Mouse (Mus musculus) layer of hippocampus, adult 18-20 months (tissue): ENCODE measurements around the gene Acr. TPM values are rescaled to one million over a fixed set of nuclear protein-coding genes. Genes with fewer than 3 reads are reported as not detected.

ENCODE experiments used
- DNase-seq, 2 experiments: peaks; one replicate each; pipeline ENCODE4 v3.0.0; 2022; ENCODE audit warnings: low spot score in 2 of 2
- total RNA-seq, 2 experiments: library from RNA; stranded (reverse); gene quantifications; 2 replicates each; pipeline ENCODE4 v1.2.3; 2021

Acr gene
- total RNA-seq, 2 experiments from 2014 or later = 0.66 to 1.0 TPM

GRCm38 (mm10) chr15:89547824-89548601, 20.1 kb upstream of the Acr start:
- DNase-seq = no peak

GRCm38 (mm10) chr15:89548837-89549236, 19.3 kb upstream of the Acr start:
- DNase-seq = no peak

GRCm38 (mm10) chr15:89550506-89550905, 17.6 kb upstream of the Acr start:
- DNase-seq = no peak

- no peak for DNase-seq
Observed at GRCm38 (mm10) chr15:89551733-89552132, 16.4 kb upstream of the Acr start.

DNA sequence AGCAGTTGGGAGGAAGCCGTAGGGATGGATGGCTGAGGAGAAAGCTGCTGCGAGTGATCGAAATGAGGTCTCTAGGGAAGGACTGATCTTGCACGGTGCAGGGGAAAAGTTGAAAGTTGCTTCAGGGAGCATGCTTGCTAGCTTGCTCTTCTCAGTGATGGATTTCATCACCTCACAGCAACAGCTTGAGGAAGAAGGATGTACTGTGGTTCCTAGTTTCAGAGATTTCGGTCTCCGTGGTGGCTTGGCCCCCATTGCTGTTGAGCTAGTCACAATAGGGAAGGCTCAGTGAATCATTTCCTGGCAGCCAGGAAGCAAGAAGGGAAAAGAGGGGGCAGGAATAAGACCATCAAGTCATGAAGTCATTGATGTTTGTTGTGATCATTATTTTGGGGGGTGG, 12.5 kb upstream of the Acr start:
- DNase-seq = no peak

GRCm38 (mm10) chr15:89556401-89557178, 11.5 kb upstream of the Acr start:
- no peak for DNase-seq

DNA sequence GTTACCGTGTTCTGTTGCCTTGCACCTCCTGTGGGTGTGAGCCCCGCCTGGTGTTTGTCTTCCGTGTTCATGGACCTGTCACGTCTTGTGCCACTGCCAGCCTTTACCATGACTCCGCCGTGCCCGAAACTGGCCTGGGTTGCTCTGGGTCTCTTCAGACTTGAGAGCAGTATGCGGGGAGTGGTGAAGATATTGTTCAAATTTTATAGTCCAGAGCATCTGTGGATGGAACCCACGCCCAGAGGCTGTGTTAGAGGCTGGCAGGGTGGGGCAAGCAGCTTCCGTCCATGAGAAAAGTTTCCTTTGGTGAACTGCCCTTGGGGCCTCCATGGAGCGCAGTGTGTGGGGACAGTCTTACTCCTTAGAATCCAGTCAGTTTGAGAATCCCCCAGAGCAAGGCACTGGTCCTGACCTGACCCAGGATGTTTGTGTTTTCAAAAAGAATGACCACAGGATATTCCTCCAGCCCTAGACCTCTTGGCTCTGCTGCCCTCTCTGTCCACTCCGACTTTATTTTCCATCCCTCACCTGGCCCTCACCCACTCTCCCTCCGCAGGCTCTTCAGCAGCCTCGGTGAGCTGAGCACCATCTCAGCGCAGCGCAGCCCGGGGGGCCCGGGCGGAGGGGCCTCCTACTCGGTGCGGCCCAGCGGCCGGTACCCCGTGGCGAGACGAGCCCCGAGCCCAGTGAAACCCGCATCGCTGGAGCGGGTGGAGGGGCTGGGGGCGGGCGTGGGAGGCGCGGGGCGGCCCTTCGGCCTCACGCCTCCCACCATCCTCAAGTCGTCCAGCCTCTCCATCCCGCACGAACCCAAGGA, 10.7 kb upstream of the Acr start:
- no peak for DNase-seq

DNA sequence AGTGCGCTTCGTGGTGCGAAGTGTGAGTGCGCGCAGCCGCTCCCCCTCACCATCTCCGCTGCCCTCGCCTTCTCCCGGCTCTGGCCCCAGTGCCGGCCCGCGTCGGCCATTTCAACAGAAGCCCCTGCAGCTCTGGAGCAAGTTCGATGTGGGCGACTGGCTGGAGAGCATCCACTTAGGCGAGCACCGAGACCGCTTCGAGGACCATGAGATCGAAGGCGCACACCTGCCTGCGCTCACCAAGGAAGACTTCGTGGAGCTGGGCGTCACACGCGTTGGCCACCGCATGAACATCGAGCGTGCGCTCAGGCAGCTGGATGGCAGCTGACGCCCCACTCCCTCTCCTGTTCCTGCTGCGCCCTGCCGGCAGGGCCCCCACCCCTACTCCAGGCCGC, 10.1 kb upstream of the Acr start:
- DNase-seq = no peak

GRCm38 (mm10) chr15:89559202-89559731, 8.9 kb upstream of the Acr start:
- no peak for DNase-seq

DNA sequence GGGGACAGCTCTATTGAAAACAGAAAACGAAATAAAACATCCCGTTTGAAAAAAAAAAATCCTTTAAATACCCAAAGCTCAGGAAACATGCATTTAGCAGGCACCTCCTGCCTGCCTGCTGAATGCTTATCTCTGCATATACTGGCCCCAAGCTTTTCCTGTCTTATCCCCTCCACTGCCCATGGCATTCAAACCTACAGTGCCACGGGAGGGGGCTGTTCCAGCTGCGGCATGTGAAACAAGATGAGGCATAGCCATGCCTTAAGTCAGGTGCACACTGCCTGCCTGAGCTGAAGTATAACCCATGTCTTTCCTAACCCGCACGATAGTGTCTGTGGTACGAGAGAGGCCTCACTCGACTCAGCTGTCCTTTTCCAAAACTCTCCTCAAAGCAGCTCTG, 4.0 kb downstream of the Acr start:
- no peak for DNase-seq

DNA sequence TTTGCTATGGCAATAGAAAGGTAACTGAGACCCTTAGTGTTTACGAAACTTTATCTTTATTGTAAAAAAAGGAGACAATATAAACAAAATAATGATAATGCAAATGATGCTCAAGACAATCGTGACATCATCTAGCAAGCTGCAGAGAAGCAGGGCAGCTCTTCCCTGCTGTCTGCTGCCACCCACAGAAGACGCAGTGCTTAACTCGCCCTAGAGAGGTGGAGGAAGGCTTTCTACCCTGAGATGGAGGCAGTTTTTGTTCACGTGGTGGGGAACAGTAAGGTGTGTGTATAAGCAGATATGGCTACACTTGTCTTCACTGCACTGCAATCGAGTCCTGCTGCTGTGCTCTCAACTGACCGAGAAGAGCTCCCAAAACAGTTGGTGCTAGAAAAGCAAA, 14.4 kb downstream of the Acr start:
- no peak for DNase-seq

GRCm38 (mm10) chr15:89585101-89585500, 17.0 kb downstream of the Acr start:
- DNase-seq = no peak

- DNase-seq = no peak
Observed at GRCm38 (mm10) chr15:89585631-89586030, 17.5 kb downstream of the Acr start.

DNA sequence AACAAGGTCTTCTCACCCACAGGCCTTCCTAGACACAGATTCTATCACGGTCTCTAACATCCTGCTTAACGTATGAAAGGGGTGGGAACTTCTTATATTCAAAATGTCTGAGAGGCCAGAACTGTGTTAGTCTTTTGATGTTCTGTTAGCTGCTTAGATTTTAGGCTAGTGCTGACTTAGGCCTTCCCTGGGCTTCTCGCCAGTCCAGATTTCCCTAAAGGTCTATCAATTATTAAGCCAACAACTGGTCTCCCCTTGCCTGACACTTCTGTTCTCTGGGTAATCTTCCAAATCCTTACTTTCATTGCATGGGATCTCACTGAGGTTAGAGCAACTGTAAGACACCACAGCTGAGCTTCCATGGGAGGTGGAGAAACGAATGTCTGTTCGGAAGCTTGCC, 21.0 kb downstream of the Acr start:
- no peak for DNase-seq

- DNase-seq = peak in 1 of 2 experiments; percentile 25
Observed at GRCm38 (mm10) chr15:89591317-89591716, 23.2 kb downstream of the Acr start.

GRCm38 (mm10) chr15:89591723-89592455, 23.8 kb downstream of the Acr start, which contains the start of gene Rabl2:
Rabl2 (minus strand) TSS chr15:89591923.
- DNase-seq = peak; percentile 67 to 85

DNA sequence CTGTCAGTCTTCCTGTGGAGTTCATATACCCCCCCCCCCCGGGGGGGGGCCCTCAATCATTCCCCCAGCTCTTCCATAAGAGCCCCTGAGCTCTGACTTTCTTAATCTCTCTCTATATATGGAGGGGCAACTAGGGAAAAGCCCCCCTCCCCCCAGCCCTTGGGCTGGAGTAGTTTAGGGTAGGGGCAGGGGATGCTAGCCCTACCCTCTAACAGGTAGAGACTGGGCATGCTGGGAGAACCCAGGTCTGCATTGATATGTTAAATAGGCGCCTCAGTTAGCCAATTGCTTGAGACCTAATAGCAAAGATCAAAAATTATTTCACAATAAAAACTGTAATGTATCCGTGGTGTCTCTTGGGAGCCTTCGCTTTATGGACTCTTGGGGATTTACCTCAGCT, 24.4 kb downstream of the Acr start:
- DNase-seq = no peak

DNA sequence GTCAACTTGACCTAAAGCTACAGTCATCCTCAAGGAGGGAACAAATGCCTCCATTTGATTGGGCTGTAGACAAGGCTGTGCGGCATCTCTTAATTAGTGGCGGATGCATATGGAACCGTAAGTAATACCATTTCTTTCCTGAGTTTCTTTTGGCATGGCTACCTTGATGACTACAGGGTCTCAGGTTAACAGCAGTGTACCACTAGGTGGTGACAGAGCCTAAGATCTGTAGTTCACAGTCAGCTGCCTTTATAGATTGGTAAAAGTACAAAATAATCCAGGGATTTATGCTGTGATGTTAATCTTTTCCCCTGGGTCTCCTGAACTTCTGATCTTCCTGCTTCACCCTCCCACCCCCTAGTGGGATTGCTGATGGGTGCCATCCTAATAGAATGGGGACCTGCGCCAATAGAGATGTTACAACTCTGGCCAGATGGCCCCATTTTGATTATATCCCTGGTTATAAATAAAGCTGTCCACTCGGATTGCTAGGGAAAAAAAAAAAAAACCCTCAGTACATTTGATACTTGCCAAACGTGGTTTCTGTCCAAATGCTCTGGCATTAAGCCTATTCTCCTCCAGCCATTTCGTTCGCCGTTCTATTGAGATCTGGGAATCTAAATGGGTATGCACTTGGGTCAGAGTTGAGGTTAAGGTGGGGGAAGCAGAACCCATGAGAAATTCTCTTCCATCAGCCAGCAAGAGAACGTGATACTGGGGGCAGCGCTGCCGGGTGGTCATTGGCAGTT, 37.9 kb downstream of the Acr start:
- DNase-seq = no peak

GRCm38 (mm10) chr15:89607480-89607879, 39.4 kb downstream of the Acr start:
- no peak for DNase-seq

- DNase-seq = no peak
Observed at GRCm38 (mm10) chr15:89607888-89608287, 39.8 kb downstream of the Acr start.
